In genomic region chr10:43172066-43172465, GRCm38 (mm10) we compare ENCODE assay signal across 8 mouse cellular contexts. TPM values are rescaled to one million over a fixed set of nuclear protein-coding genes. Genes with fewer than 3 reads are reported as not detected.
DNase-seq lines count a peak whose midpoint lies in the region; ATAC-seq and TF ChIP-seq lines count a peak whose summit lies in the region.

No protein-coding gene starts in this region.

- no peak for DNase-seq in kidney, adult 2 months
- DNase-seq in left cerebral cortex, postnatal 4 days = no peak
- no peak for DNase-seq in thymus, postnatal 10 days (ENCODE audit: low spot score in 2 of 2)

- peak overlapping the region; percentile 63 for H3K4me3 ChIP-seq in kidney, embryonic 16.5 days (ENCODE audit: low read length)
- H3K4me3 ChIP-seq in kidney, adult 2 months (ENCODE audit: insufficient read depth, low read depth, low read length) = no peak overlapping the region
- H3K4me3 ChIP-seq in forebrain, embryonic 12.5 days (replicated peaks) = peak overlapping the region; percentile 92
- H3K4me3 ChIP-seq in intestine, embryonic 15.5 days (replicated peaks) = no peak overlapping the region
- H3K4me3 ChIP-seq in neural tube, embryonic 15.5 days (replicated peaks) = peak overlapping the region; percentile 90

- H3K36me3 ChIP-seq in kidney, embryonic 16.5 days (ENCODE audit: insufficient read depth, low read length) = no peaks in the 10 kb centered on the region
- H3K36me3 ChIP-seq in kidney, adult 2 months (ENCODE audit: control insufficient read depth, insufficient read depth, low read length) = no peaks in the 10 kb centered on the region
- no peaks in the 10 kb centered on the region for H3K36me3 ChIP-seq in forebrain, embryonic 12.5 days (replicated peaks)
- H3K36me3 ChIP-seq in intestine, embryonic 15.5 days = no peaks in the 10 kb centered on the region
- H3K36me3 ChIP-seq in neural tube, embryonic 15.5 days = no peaks in the 10 kb centered on the region

- no peaks in the 10 kb centered on the region for H3K9me3 ChIP-seq in kidney, embryonic 16.5 days (ENCODE audit: low read length)
- H3K9me3 ChIP-seq in forebrain, embryonic 12.5 days = no peaks in the 10 kb centered on the region
- no peaks in the 10 kb centered on the region for H3K9me3 ChIP-seq in intestine, embryonic 15.5 days
- H3K9me3 ChIP-seq in neural tube, embryonic 15.5 days (replicated peaks) = no peaks in the 10 kb centered on the region

- no peak for TF ChIP-seq POLR2A in kidney, adult 2 months (IDR thresholded peaks at IDR 0.05; ENCODE audit: low read depth, low read length)

- H3K27ac ChIP-seq in kidney, embryonic 16.5 days (ENCODE audit: low read length) = no peak overlapping the region
- no peak overlapping the region for H3K27ac ChIP-seq in kidney, adult 2 months (ENCODE audit: insufficient read depth, low read depth, low read length)
- no peak overlapping the region for H3K27ac ChIP-seq in forebrain, embryonic 12.5 days
- no peak overlapping the region for H3K27ac ChIP-seq in intestine, embryonic 15.5 days
- H3K27ac ChIP-seq in neural tube, embryonic 15.5 days (replicated peaks) = no peak overlapping the region

- no peak overlapping the region for H3K9ac ChIP-seq in kidney, embryonic 16.5 days (replicated peaks; ENCODE audit: low read length)
- peak overlapping the region; percentile 90; the same call in 1 of the 2 replicates for H3K9ac ChIP-seq in forebrain, embryonic 12.5 days
- no peak overlapping the region for H3K9ac ChIP-seq in intestine, embryonic 15.5 days
- peak overlapping the region; percentile 98 for H3K9ac ChIP-seq in neural tube, embryonic 15.5 days (replicated peaks)

- peak overlapping the region; percentile 98 for H3K4me2 ChIP-seq in kidney, embryonic 16.5 days (replicated peaks; ENCODE audit: low read depth, low read length)
- peak overlapping the region; percentile 88 for H3K4me2 ChIP-seq in forebrain, embryonic 12.5 days
- H3K4me2 ChIP-seq in intestine, embryonic 15.5 days (replicated peaks) = peak overlapping the region; percentile 95
- peak overlapping the region; percentile 89 for H3K4me2 ChIP-seq in neural tube, embryonic 15.5 days

- no peak for TF ChIP-seq CTCF in kidney, adult 2 months (conservative IDR thresholded peaks at IDR 0.05; ENCODE audit: insufficient read depth, insufficient read length, low read depth, low read length)

- WGBS in kidney, embryonic 16.5 days = 3% methylated on average over 7 of the region's 7 CpGs
- WGBS in kidney, adult 2 months = 25% methylated on average over 7 of the region's 7 CpGs
- 5% methylated on average over 7 of the region's 7 CpGs for WGBS in forebrain, embryonic 12.5 days
- 11% methylated on average over 7 of the region's 7 CpGs for WGBS in intestine, embryonic 15.5 days
- WGBS in neural tube, embryonic 15.5 days = 4% methylated on average over 7 of the region's 7 CpGs

- peaks cover 26% of the 10 kb centered on the region for H3K4me1 ChIP-seq in kidney, embryonic 16.5 days (ENCODE audit: insufficient read depth, low read length)
- H3K4me1 ChIP-seq in kidney, adult 2 months (ENCODE audit: control insufficient read depth, insufficient read depth, low read length) = no peaks in the 10 kb centered on the region
- H3K4me1 ChIP-seq in forebrain, embryonic 12.5 days = peaks cover 32% of the 10 kb centered on the region
- 0 out of 2 replicates have a peak, but pooled peaks cover 15% of the 10 kb centered on the region for H3K4me1 ChIP-seq in intestine, embryonic 15.5 days (replicated peaks)
- H3K4me1 ChIP-seq in neural tube, embryonic 15.5 days = peaks cover 62% of the 10 kb centered on the region

- intact Hi-C loops in left cerebral cortex, postnatal 4 days (cut with DNase I) = loop anchor here (5.0 to 10.0 kb wide), 3 partner anchors 147 to 305 kb away; partner anchors contain the start of gene Bend3

- H3K27me3 ChIP-seq in kidney, embryonic 16.5 days (ENCODE audit: insufficient read depth, low read length) = peaks cover 44% of the 10 kb centered on the region
- H3K27me3 ChIP-seq in kidney, adult 2 months (replicated peaks; ENCODE audit: control insufficient read depth, insufficient read depth, low read length) = no peaks in the 10 kb centered on the region; the same call in 1 of the 2 replicates
- peaks cover 15% of the 10 kb centered on the region for H3K27me3 ChIP-seq in forebrain, embryonic 12.5 days
- peaks cover 28% of the 10 kb centered on the region for H3K27me3 ChIP-seq in intestine, embryonic 15.5 days (replicated peaks)
- no peaks in the 10 kb centered on the region for H3K27me3 ChIP-seq in neural tube, embryonic 15.5 days (replicated peaks)

- no peak for ATAC-seq in kidney, embryonic 16.5 days (ENCODE audit: low FRiP score, low TSS enrichment)
- ATAC-seq in forebrain, embryonic 12.5 days (ENCODE audit: low FRiP score) = no peak
- ATAC-seq in intestine, embryonic 15.5 days = no peak
- ATAC-seq in neural tube, embryonic 15.5 days (ENCODE audit: low FRiP score) = no peak
- no peak for ATAC-seq in frontal cortex, adult (ENCODE audit: low TSS enrichment)

RNA-seq across cellular contexts. Expression of gene Sobp, which starts 2.3 kb away (rescaled TPM):
- 1.1 and 1.5 TPM in 2 replicates for polyA plus RNA-seq in kidney, embryonic 16.5 days (2015; fragmentation: Nextera tagmentation; extraction: Ambion mirVana)
- 0.30 and 0.33 TPM in 2 replicates for polyA plus RNA-seq in kidney, adult 2 months (2012; rRNA removed)
- 8.0 and 8.9 TPM in 2 replicates for polyA plus RNA-seq in forebrain, embryonic 12.5 days (2016; fragmentation: Nextera tagmentation; extraction: Ambion mirVana)
- polyA plus RNA-seq in intestine, embryonic 15.5 days (2015; fragmentation: Nextera tagmentation; extraction: Ambion mirVana) = 0.96 and 1.1 TPM in 2 replicates
- polyA plus RNA-seq in neural tube, embryonic 15.5 days (2015; fragmentation: Nextera tagmentation; extraction: Ambion mirVana) = 7.7 and 10.0 TPM in 2 replicates
- total RNA-seq in left cerebral cortex, postnatal 4 days (2021) = 100 to 1,000 TPM; 130 to 133 TPM

RNA-seq across cellular contexts. Expression of gene 9030612E09Rik, which starts 2.4 kb away (rescaled TPM):
- polyA plus RNA-seq in kidney, embryonic 16.5 days (2015; fragmentation: Nextera tagmentation; extraction: Ambion mirVana) = 0.60 and 0.69 TPM in 2 replicates
- 0.12 and 0.14 TPM in 2 replicates for polyA plus RNA-seq in kidney, adult 2 months (2012; rRNA removed)
- 1.4 and 2.3 TPM in 2 replicates for polyA plus RNA-seq in forebrain, embryonic 12.5 days (2016; fragmentation: Nextera tagmentation; extraction: Ambion mirVana)
- 0.29 and 0.48 TPM in 2 replicates for polyA plus RNA-seq in intestine, embryonic 15.5 days (2015; fragmentation: Nextera tagmentation; extraction: Ambion mirVana)
- 1.4 and 1.5 TPM in 2 replicates for polyA plus RNA-seq in neural tube, embryonic 15.5 days (2015; fragmentation: Nextera tagmentation; extraction: Ambion mirVana)
- total RNA-seq in left cerebral cortex, postnatal 4 days (2021) = 1 to 10 TPM; 1.7 to 3.0 TPM

RNA-seq across cellular contexts. Expression of gene Pdss2, which starts 49.2 kb away (rescaled TPM):
- polyA plus RNA-seq in kidney, embryonic 16.5 days (2015; fragmentation: Nextera tagmentation; extraction: Ambion mirVana) = 16.4 and 18.0 TPM in 2 replicates
- 16.8 and 18.1 TPM in 2 replicates for polyA plus RNA-seq in kidney, adult 2 months (2012; rRNA removed)
- polyA plus RNA-seq in forebrain, embryonic 12.5 days (2016; fragmentation: Nextera tagmentation; extraction: Ambion mirVana) = 17.0 and 17.8 TPM in 2 replicates
- 14.8 and 17.2 TPM in 2 replicates for polyA plus RNA-seq in intestine, embryonic 15.5 days (2015; fragmentation: Nextera tagmentation; extraction: Ambion mirVana)
- 16.1 and 16.8 TPM in 2 replicates for polyA plus RNA-seq in neural tube, embryonic 15.5 days (2015; fragmentation: Nextera tagmentation; extraction: Ambion mirVana)
- 10 to 100 TPM; 19.5 to 21.5 TPM for total RNA-seq in left cerebral cortex, postnatal 4 days (2021)

Comparison
In these comparisons a context has a peak if more than half of its experiments do, and no peak if none do; other contexts are left out.
1. H3K4me3 ChIP-seq: peak in kidney, embryonic 16.5 days (single experiment), forebrain, embryonic 12.5 days (single experiment) and neural tube, embryonic 15.5 days (single experiment); none in kidney, adult 2 months (single experiment) and intestine, embryonic 15.5 days (single experiment).
2. H3K9ac ChIP-seq: peak in forebrain, embryonic 12.5 days (single experiment) and neural tube, embryonic 15.5 days (single experiment); none in kidney, embryonic 16.5 days (single experiment) and intestine, embryonic 15.5 days (single experiment).
3. Peak in every context shown above with its lines, with median percentiles within 50 percentile points of each other: H3K4me2 ChIP-seq.